Mouse (Mus musculus) MEL (cell line): ENCODE measurements at regions not wholly inside any gene's neighbourhood (a gene's known extent, or its start where the extent isn't known, plus 50 kb on each side); places are given as distances from the start of the nearest gene placed in this dataset.

Source experiments
- CTCF ChIP-seq, 3 experiments: IDR thresholded peaks in 2 of 3; conservative IDR thresholded peaks in 1 of 3; 2 replicates each; pipeline ENCODE4 v1.5.1; 2011 to 2012; ENCODE audit warnings: low read length in 3 of 3, low read depth in 2 of 3, mild to moderate bottlenecking in 2 of 3, improper control_type of control experiment in 1 of 3, inconsistent platforms in 1 of 3, mixed read lengths in 1 of 3, moderate library complexity in 1 of 3; ENCODE audit not compliant: control insufficient read depth in 1 of 3, insufficient read depth in 1 of 3, poor library complexity in 1 of 3, severe bottlenecking in 1 of 3
- EP300 ChIP-seq, 2 experiments: IDR thresholded peaks; 2 replicates each; pipeline ENCODE4 v1.6.1; 2011; ENCODE audit warnings: improper control_type of control experiment in 2 of 2, low read length in 2 of 2, low read depth in 1 of 2, mild to moderate bottlenecking in 1 of 2
- JUND ChIP-seq: IDR thresholded peaks from 2 replicates; pipeline ENCODE4 v1.6.1; 2011; ENCODE audit warnings: low read depth, mild to moderate bottlenecking, improper control_type of control experiment, low read length
- MYC ChIP-seq: IDR thresholded peaks from 2 replicates; pipeline ENCODE4 v1.6.1; 2011; ENCODE audit warnings: low read depth, mild to moderate bottlenecking, low read length, improper control_type of control experiment, moderate library complexity
- POLR2A ChIP-seq, 2 experiments: IDR thresholded peaks; 2 replicates each; pipeline ENCODE4 v1.6.1; 2011 to 2012; ENCODE audit warnings: low read length in 2 of 2, mild to moderate bottlenecking in 2 of 2, control low read depth in 1 of 2, improper control_type of control experiment in 1 of 2, low read depth in 1 of 2, moderate library complexity in 1 of 2; ENCODE audit not compliant: control insufficient read depth in 1 of 2, insufficient read depth in 1 of 2, poor library complexity in 1 of 2
- RCOR1 ChIP-seq: IDR thresholded peaks from 2 replicates; pipeline ENCODE4 v1.6.1; 2012; ENCODE audit warnings: low read depth, mild to moderate bottlenecking, inconsistent platforms, low read length, improper control_type of control experiment
- UBTF ChIP-seq: IDR thresholded peaks from 2 replicates; pipeline ENCODE4 v1.6.1; 2012; ENCODE audit warnings: low read depth, mild to moderate bottlenecking, inconsistent platforms, low read length, improper control_type of control experiment, moderate library complexity, borderline replicate concordance; ENCODE audit not compliant: insufficient read depth
- USF1 ChIP-seq: IDR thresholded peaks from 2 replicates; pipeline ENCODE4 v1.6.1; 2014; ENCODE audit warnings: low read depth, mild to moderate bottlenecking, inconsistent platforms, low read length, improper control_type of control experiment, moderate library complexity

GRCm38 (mm10) chr15:61399971-61400370, 477.2 kb upstream of the A1bg start:
- TF ChIP-seq CTCF (IDR thresholded peaks at IDR 0.05 in 2 of 3, conservative IDR thresholded peaks at IDR 0.05 in 1 of 3; ENCODE audit: control insufficient read depth in 1 of 3, insufficient read depth in 1 of 3, low read depth in 2 of 3, low read length in 3 of 3, poor library complexity in 1 of 3, severe bottlenecking in 1 of 3) (no peak), USF1 (no peak), MYC (no peak), JUND (no peak), EP300 (IDR thresholded peaks at IDR 0.05; ENCODE audit: low read depth in 1 of 2, low read length in 2 of 2) (no peak), POLR2A (IDR thresholded peaks at IDR 0.05; ENCODE audit: control insufficient read depth in 1 of 2, insufficient read depth in 1 of 2, low read depth in 1 of 2, low read length in 2 of 2, poor library complexity in 1 of 2) (no peak), RCOR1 (no peak), UBTF (no peak)
